ENCODE assay signal across 9 mouse cellular contexts in genomic region chr13:111741991-111742615, GRCm38 (mm10).
A peak's percentile ranks its signal among the peaks of the same experiment; 100 is the strongest.
DNase-seq lines count a peak whose midpoint lies in the region; ATAC-seq lines count a peak whose summit lies in the region.
"Had no signal": no experiment of that assay in that cellular context is flagged by ENCODE, and none has a peak within 500 bp of the region (broad histone marks: within the 10 kb centered on the region; RNA-seq: fewer than 3 reads in every experiment).

No protein-coding gene starts in this region.

- 0 out of 2 replicates have a peak, but pooled peaks cover 6% of the 10 kb centered on the region for H3K4me1 ChIP-seq in heart, embryonic 12.5 days (replicated peaks)
- no peaks in the 10 kb centered on the region for H3K4me1 ChIP-seq in intestine, embryonic 15.5 days (replicated peaks)

- no peak for ATAC-seq in heart, embryonic 12.5 days (ENCODE audit: insufficient number of reproducible peaks, low FRiP score)
- 0 out of 2 replicates have a peak, but pooled peaks have one; percentile 55 for ATAC-seq in intestine, embryonic 15.5 days
- ATAC-seq in megakaryocyte-erythroid progenitor cell, adult 5-6 weeks (replicated peaks; ENCODE audit: low FRiP score, low TSS enrichment, poor library complexity, severe bottlenecking), result 0 out of 2 replicates have a peak, but pooled peaks have one; percentile 17

- peaks cover 3% of the 10 kb centered on the region for H3K36me3 ChIP-seq in heart, embryonic 12.5 days
- no peaks in the 10 kb centered on the region for H3K36me3 ChIP-seq in intestine, embryonic 15.5 days

- 53% methylated on average over 6 of the region's 6 CpGs for WGBS in heart, embryonic 12.5 days
- WGBS in intestine, embryonic 15.5 days, result 63% methylated on average over 6 of the region's 6 CpGs

- peak; percentile 70 for DNase-seq in heart, adult 8-10 months (ENCODE audit: low spot score)
- DNase-seq in urinary bladder, postnatal 14 days (ENCODE audit: low spot score), result peak; percentile 63
- no peak for DNase-seq in urinary bladder, postnatal 4 days (ENCODE audit: low spot score in 2 of 2)
- DNase-seq in cerebellum, adult 9-10 months, result peak; percentile 63
- no peak for DNase-seq in frontal cortex, postnatal 14 days (ENCODE audit: low spot score in 2 of 2)

- H3K9ac ChIP-seq in heart, embryonic 12.5 days, result no peak overlapping the region
- no peak overlapping the region for H3K9ac ChIP-seq in intestine, embryonic 15.5 days
- H3K9ac ChIP-seq: liver, embryonic 15.5 days had no signal

- no peak overlapping the region for H3K4me2 ChIP-seq in heart, embryonic 12.5 days
- no peak overlapping the region for H3K4me2 ChIP-seq in intestine, embryonic 15.5 days (replicated peaks)
- H3K4me2 ChIP-seq: liver, embryonic 15.5 days had no signal

- no peak overlapping the region for H3K27ac ChIP-seq in heart, embryonic 12.5 days (ENCODE audit: poor library complexity, severe bottlenecking)
- H3K27ac ChIP-seq in intestine, embryonic 15.5 days, result no peak overlapping the region
- H3K27ac ChIP-seq: liver, embryonic 15.5 days had no signal

- peaks cover 3% of the 10 kb centered on the region for H3K9me3 ChIP-seq in heart, embryonic 12.5 days (replicated peaks)
- H3K9me3 ChIP-seq in intestine, embryonic 15.5 days, result no peaks in the 10 kb centered on the region
- H3K9me3 ChIP-seq: liver, embryonic 15.5 days had no signal

- no peaks in the 10 kb centered on the region for H3K27me3 ChIP-seq in heart, embryonic 12.5 days (replicated peaks)
- no peaks in the 10 kb centered on the region for H3K27me3 ChIP-seq in intestine, embryonic 15.5 days (replicated peaks)
- H3K27me3 ChIP-seq: liver, embryonic 15.5 days had no signal

- H3K4me3 ChIP-seq in heart, embryonic 12.5 days, result no peak overlapping the region
- no peak overlapping the region for H3K4me3 ChIP-seq in intestine, embryonic 15.5 days (replicated peaks)
- H3K4me3 ChIP-seq: liver, embryonic 15.5 days had no signal

Comparison
In these comparisons a context has a peak if more than half of its experiments do, and no peak if none do; other contexts are left out.
1. DNase-seq: peak in heart, adult 8-10 months (single experiment), urinary bladder, postnatal 14 days (single experiment) and cerebellum, adult 9-10 months (single experiment); none in urinary bladder, postnatal 4 days (0 of 2) and frontal cortex, postnatal 14 days (0 of 2).